Mouse (Mus musculus) myocyte (in vitro differentiated cells): ENCODE results near the gene Trmt10c.

Source experiments
- E2F4 ChIP-seq: IDR thresholded peaks from one replicate; pipeline ENCODE4 v1.6.1; 2011; ENCODE audit warnings: mild to moderate bottlenecking, control low read depth, moderate library complexity; ENCODE audit not compliant: insufficient read depth
- MAX ChIP-seq: IDR thresholded peaks from one replicate; pipeline ENCODE4 v1.6.1; 2011; ENCODE audit warnings: low read depth, mild to moderate bottlenecking, control low read depth
- MYOD1 ChIP-seq, 3 experiments: IDR thresholded peaks; one replicate each; pipeline ENCODE4 v1.6.1; 2011; ENCODE audit warnings: control low read depth in 2 of 3, low read depth in 2 of 3, mild to moderate bottlenecking in 2 of 3, moderate library complexity in 1 of 3; ENCODE audit not compliant: insufficient read length in 2 of 3, control insufficient read depth in 1 of 3
- POLR2A ChIP-seq: IDR thresholded peaks from one replicate; pipeline ENCODE4 v1.6.1; 2011; ENCODE audit warnings: low read depth, mild to moderate bottlenecking, control low read depth, moderate library complexity; ENCODE audit not compliant: insufficient read length
- REST ChIP-seq: IDR thresholded peaks from one replicate; pipeline ENCODE4 v1.6.1; 2011; ENCODE audit warnings: mild to moderate bottlenecking, control low read depth, moderate library complexity; ENCODE audit not compliant: insufficient read depth, insufficient read length
- TCF12 ChIP-seq: IDR thresholded peaks from one replicate; pipeline ENCODE4 v1.6.1; 2011; ENCODE audit warnings: mild to moderate bottlenecking, control low read depth; ENCODE audit not compliant: poor library complexity, insufficient read depth, severe bottlenecking
- USF1 ChIP-seq: IDR thresholded peaks from one replicate; pipeline ENCODE4 v1.6.1; 2011; ENCODE audit warnings: low read depth, mild to moderate bottlenecking, control low read depth, moderate library complexity

GRCm38 (mm10) chr16:56012789-56013743 is 24.6 kb downstream of the Trmt10c start:
- TF ChIP-seq POLR2A (no peak), USF1 (no peak), E2F4 (no peak), MAX (no peak), MYOD1 (IDR thresholded peaks at IDR 0.05; ENCODE audit: control insufficient read depth in 1 of 3, insufficient read length in 2 of 3, low read depth in 2 of 3) (no peak), REST (no peak), TCF12 (no peak)
